Mouse (Mus musculus): ENCODE results near the gene Abhd14b.
"Not testable (repeated sequence)": the region's sequence is repeated elsewhere in the genome, so short reads cannot be mapped to it uniquely, and the experiment has no call there.

Abhd14b gene

DNA sequence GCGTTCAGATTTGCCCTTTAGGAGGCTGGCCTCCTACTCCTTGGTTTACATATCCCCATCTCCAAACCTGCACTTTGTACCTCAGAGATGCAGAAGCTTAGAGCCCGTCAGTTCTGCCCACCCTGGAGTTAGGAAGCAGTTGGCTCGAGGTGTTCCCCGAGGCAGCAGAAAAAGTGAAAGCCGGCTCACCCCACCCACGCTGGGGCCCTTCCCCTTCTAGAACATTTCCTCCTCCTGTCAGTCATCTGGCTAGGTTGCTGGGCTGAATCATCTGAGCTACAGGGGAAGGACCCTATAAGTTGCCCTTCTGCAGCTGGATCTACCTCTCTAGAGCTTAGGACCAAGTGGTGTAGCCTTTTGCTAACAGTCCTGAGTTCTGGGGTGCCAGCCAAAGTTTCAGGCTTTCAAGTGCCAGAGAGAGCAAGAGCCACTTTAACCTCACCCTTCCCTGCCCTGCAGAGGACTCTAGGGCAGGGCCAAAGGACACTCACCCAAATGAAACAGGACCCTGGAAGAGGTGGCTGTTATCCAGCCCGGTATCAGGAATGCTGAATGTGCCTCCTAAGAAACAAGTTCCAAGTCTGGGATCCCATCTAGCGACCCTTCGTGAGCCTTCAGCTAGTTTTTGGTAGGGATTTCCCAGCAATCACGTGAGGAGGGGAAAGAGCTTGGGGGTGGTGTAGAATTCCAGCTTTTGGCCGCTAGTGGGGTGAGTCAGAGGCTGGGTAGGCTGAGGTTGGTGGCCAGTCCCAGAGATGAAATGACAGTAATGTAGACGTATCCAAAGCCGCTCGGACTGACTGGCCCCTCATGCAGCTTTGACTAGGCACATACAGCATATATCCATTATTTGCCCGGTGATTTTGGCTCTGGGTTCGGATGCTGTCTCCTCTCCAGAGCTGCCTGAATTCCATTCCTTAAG is 29.0 kb downstream of the Abhd14b start:
- DNase-seq, result peak; percentile 38

DNA sequence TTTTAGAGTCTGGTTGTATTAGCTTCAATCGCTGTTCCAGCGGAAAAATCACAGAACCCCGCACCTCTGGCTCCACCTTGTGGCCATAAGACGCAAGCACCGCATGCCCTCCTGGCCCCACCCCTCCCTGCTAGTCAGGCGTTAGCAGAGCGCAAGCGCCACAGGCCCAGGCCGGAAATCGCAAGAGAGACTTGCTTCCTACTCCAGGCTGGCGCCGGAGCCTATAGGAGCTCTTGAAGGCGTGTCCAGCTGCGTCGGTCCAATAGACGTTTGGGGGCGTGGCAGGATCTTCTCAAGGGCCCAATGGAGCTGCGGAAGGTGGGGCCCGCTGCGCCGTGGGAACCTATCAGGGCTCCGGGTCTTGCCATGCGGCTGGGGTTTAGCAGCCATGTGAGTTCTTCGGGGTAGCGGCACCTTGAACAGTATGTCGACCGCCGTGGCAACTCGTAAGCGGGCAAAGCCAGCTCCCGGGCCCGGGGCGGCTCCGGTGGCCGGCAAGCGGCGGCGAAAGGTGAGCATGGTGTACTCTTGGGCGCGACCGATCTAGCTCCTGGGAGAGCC is 29.7 kb downstream of the Abhd14b start, which contains the start of gene Parp3:
TSS of gene Parp3 (minus strand) at position 26 of the 561 bp plus-strand sequence.
- DNase-seq, result peak; percentile 100

DNA sequence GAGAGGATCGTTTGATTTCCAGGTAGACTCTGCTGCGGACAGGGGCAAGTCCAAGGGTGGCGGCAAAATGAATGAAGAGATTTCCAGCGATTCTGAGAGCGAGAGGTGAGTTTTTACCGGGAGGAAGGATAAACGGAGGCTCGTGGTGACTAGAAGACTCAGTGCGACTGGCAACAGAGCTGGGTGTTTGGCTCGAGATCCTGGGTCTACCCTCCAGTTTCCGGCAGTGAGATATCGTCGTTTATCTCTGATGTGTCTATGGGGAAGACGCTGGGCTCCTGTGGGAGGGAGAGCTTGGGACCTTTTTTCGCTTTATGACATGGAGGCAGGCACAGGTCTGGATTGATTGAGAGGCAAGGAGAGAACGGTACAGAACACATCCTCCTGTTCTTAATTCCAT is 30.4 kb downstream of the Abhd14b start:
- no peak for DNase-seq

DNA sequence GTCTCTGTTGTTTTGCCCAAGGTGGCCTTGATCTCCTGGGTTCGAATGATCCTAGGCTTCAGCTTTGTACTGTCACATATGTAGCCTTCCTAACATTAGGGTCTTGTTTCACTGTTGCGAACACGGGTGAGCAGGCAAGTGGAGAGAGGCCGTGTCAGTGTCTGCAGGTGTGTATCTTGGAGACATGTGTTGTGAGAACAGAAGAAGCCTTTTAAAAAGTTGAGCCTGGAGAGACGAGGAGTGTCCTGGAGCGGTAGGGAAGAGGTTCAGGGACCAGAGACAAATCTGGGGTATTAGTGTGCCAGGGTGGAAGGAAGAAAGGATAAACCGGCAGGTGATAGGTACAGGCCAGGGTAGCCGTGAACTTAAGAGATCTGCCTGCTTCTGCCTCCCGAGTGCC is 30.8 kb downstream of the Abhd14b start:
- no peak for DNase-seq

DNA sequence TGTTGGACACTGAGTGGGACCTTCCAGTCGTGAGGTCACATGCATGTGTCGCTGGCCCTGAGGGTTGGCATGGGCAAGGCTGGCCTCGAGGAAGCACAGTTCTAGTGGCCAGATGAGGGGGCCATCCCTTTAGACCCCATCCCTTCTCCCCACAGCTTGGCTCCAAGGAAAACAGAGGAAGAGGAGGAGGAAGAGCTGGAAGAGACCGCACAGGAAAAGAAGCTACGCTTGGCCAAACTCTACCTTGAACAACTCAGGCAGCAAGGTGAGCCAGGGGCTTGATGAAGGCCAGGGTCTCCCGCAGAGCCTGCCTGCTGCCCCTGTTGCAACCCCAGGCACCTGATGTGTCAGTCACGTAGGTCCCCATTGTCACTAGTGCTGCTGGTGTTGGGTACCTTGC is 33.3 kb downstream of the Abhd14b start:
- no peak for DNase-seq

DNA sequence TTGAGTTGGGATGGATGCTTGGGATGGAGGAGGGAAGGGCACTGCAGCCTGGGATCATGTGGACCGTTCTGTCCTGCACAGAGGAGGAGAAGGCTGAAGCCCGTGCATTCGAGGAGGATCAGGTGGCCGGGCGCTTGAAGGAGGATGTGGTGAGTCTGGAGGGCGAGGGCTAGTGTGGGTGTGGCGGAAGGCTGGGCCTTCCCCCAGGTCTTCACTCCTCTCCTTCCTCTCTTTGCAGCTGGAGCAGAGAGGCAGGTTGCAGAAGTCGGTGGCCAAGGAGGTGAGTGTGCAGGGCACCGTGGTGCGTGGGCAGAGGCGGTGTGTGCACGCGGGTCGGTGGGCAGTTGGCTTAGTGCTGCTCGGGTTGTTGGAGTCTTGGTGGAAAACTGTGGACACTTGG is 33.8 kb downstream of the Abhd14b start:
- no peak for DNase-seq

DNA sequence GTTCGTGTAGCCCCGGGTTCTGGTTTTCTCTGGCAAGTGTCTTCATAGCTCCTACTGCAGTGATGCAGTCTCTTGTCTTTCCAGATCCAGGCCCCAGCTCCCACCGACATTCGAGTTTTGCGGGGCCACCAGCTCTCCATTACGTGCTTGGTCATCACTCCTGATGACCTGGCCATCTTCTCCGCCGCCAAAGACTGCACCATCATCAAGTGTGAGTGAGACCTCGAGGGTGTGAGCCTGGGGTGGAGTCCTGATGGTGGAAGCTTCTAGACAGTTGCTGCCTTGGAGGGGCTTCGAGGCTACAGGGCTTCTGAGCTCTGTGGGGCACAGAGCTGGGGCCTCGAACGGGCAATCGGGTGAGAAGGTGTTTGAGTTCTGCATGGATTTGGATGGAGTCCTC is 34.4 kb downstream of the Abhd14b start:
- DNase-seq, result no peak

DNA sequence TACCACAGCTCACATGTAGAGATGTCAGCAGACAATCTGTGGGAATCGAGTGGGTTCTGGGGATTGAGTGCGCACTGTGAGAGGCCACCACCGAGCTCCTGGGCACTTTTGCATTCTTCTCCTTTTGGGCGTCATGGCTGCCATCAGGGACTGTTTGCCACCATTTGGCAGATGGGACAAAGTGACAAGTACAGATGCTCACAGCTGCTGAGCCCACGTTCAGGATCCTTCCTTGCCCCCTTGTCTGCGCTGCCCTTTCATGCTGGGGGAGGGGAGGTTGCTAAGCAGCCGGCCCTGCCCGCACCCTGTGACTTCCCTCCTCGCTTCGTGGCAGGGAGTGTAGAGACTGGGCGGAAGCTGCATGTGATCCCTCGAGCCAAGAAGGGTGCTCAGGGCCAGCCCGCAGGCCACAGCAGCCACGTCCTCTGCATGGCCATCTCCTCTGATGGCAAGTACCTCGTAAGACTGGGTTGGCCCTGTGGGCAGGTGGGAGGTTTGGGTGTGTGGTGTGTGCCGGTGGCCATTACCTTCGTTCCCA is 35.4 kb downstream of the Abhd14b start:
- DNase-seq, result no peak

DNA sequence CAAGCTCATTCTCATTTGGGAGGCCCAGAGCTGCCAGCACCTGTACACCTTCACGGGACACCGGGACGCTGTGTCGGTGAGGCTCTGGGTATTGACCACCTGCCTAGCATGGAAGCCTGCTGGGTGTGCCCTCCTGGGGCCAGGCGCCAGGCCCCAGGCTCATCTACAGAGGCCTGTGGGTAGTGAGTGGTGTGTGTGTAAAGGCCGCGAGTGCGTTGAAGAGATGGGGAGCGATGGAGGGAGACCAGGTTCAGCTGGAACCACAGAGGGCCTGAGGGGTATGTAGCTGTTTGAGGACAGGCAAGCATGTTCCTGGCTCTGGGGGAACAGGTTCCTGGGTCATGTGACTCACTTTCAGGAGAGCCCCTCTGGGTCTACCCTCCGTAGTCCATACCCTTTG is 35.9 kb downstream of the Abhd14b start:
- no peak for DNase-seq

DNA sequence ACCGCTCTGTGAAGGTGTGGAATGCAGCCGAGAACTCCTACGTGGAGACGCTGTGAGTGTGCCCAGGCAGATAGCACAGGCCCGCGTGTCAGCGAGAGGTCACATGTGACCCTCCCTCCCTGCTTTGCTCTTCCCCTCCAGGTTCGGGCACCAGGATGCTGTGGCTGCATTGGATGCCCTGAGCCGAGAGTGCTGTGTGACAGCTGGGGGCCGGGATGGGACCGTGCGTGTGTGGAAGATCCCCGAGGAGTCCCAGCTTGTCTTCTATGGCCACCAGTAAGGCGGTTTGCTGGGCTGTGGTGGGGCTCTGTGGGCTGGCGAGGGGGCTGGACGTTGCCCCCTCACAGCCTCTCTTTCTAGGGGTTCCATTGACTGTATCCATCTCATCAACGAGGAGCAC is 36.3 kb downstream of the Abhd14b start:
- DNase-seq, result no peak

DNA sequence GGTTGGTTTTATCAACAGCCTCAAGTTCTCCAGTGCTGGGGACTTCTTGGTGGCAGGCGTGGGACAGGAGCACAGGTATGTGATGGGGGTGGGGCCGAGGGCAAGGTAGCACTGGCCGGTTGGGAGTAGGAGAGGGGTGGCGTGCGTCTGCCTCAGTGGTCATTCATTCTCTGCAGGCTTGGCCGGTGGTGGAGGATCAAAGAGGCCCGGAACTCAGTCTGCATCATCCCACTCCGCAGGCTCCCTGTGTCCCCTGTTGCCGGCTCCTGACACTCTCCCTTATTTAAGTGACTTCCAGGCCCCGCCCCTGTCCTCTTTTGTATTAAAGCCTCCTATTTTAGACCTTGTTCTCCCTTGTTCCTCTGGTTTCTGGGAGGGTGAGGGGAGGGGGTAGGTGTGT is 37.8 kb downstream of the Abhd14b start:
- no peak for DNase-seq

DNA sequence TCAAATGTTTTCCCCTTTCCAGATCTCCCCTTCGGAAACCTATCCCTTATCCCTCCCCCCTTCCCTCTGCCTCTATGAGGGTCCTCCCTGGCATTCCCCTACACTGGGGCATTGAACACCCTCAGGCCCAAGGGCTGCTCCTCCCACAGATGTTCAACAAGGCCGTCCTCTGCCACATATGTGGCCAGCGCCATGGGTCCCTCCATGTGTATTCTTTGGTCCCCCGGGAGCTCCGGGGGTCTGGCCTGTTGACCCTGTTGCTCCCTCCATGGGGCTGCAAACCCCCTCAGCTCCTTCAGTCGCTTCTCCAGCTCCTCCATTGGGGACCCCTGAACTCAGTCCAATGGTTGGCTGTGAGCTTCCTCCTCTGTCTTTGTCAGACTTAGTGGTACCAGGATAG is 40.3 kb downstream of the Abhd14b start:
- not testable (repeated sequence) for DNase-seq

DNA sequence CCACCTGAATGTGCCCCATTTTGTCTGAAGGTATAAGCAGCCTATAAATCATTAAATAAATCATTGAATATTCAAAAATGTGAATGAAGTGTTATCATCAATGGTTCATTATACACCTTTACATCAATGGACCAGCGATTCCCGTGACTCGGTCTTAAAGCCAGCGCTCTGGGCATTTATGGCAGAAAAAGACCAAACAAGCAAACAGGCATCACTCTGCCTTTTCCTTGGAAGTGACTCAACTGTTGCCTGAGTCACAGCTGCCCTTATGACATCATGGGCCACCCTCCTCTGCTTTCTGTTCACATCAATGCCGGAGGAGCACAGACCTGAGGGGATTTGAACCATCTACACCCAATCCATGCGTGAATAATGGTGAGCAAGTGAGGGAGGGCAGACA is 52.4 kb downstream of the Abhd14b start, which contains the start of gene Iqcf1:
TSS of gene Iqcf1 (plus strand) at position 301 of the 400 bp plus-strand sequence.
- no peak for DNase-seq

DNA sequence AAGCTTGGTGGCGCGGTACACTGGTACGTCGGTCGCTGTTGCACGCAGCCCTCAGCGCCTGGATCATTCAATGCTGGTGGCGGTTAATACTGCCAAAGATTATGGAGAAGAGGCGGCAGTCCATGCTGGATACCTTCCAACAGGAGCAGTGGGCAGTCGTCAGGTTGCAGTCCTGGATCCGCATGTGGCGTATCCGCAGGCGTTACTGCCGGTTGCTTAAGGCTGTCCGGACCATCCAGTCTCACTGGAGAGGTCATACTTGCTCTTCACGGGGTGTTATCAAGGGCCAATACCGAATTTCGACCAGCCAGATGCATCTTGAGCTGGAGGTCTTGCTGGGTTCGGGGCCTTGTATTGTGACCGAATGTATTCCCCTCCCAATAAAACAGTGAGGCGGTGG is 54.6 kb downstream of the Abhd14b start:
- no peak for DNase-seq
